Mouse (Mus musculus): ENCODE data around the gene Spdye4b. TPM values are rescaled to one million over a fixed set of nuclear protein-coding genes. Genes with fewer than 3 reads are reported as not detected.
A peak's percentile ranks its signal among the peaks of the same experiment; 100 is the strongest.
"Not testable (repeated sequence)": the region's sequence is repeated elsewhere in the genome, so short reads cannot be mapped to it uniquely, and the experiment has no call there.

Spdye4b gene
- polyA plus RNA-seq (2015; fragmentation: Nextera tagmentation; extraction: Ambion mirVana): not detected in 2 replicates

GRCm38 (mm10) chr5:143180255-143181076 is at the start of gene Spdye4b, which contains the start of gene Rbak:
Gene Spdye4b (plus strand): TSS chr5:143181017.
Gene Rbak (minus strand): TSS chr5:143180775.
- Histone ChIP-seq H3K9ac (peak within 1 kb of the TSS; percentile 78), H3K27ac (peak within 1 kb of the TSS; percentile 47; the same call in 1 of the 2 replicates), H3K4me1 (replicated peaks) (peaks cover 17% of the 10 kb centered on the region), H3K4me3 (replicated peaks) (peak within 1 kb of the TSS; percentile 71), H3K36me3 (peaks cover 30% of the 10 kb centered on the region), H3K27me3 (no peaks in the 10 kb centered on the region; the same call in 1 of the 2 replicates), H3K4me2 (peak within 1 kb of the TSS; percentile 90), H3K9me3 (replicated peaks) (peaks cover 6% of the 10 kb centered on the region)
- ATAC-seq (ENCODE audit: low read depth) (peak; percentile 90), DNase-seq (peak; percentile 76)
- WGBS (ENCODE audit: insufficient replicate concordance): 1% methylated on average over 58 of the region's 58 CpGs

- H3K9ac ChIP-seq: no peak overlapping the region
- no peak overlapping the region for H3K4me3 ChIP-seq (replicated peaks)
- ATAC-seq (ENCODE audit: low read depth) (no peak), DNase-seq (no peak)
- H3K4me2 ChIP-seq: no peak overlapping the region
- no peaks in the 10 kb centered on the region for H3K36me3 ChIP-seq
- no peaks in the 10 kb centered on the region for H3K9me3 ChIP-seq (replicated peaks)
- 12% methylated on average over 13 of the region's 13 CpGs for WGBS (ENCODE audit: insufficient replicate concordance)
- H3K4me1 ChIP-seq (replicated peaks): peaks cover 24% of the 10 kb centered on the region
- no peak overlapping the region for H3K27ac ChIP-seq
- peaks cover 21% of the 10 kb centered on the region for H3K27me3 ChIP-seq
These were observed 47.8 kb upstream of the Spdye4b start for GRCm38 (mm10) chr5:143132935-143133514.

GRCm38 (mm10) chr5:143134216-143135010 is 46.4 kb upstream of the Spdye4b start:
- not testable (repeated sequence) for H3K4me2 ChIP-seq; H3K36me3 ChIP-seq; H3K9me3 ChIP-seq (replicated peaks); DNase-seq; H3K9ac ChIP-seq; H3K4me3 ChIP-seq (replicated peaks); H3K27ac ChIP-seq; ATAC-seq (ENCODE audit: low read depth)
- 78% methylated on average over 3 of the region's 6 CpGs for WGBS (ENCODE audit: insufficient replicate concordance)
- Histone ChIP-seq H3K4me1 (replicated peaks) (peaks cover 24% of the 10 kb centered on the region), H3K27me3 (peaks cover 11% of the 10 kb centered on the region)

GRCm38 (mm10) chr5:143135042-143135441 is 45.8 kb upstream of the Spdye4b start:
- Histone ChIP-seq H3K36me3 (no peaks in the 10 kb centered on the region), H3K27me3 (peaks cover 8% of the 10 kb centered on the region), H3K4me1 (replicated peaks) (peaks cover 24% of the 10 kb centered on the region), H3K9me3 (replicated peaks) (no peaks in the 10 kb centered on the region), H3K9ac (no peak overlapping the region), H3K27ac (peak overlapping the region; percentile 47; the same call in 1 of the 2 replicates), H3K4me2 (no peak overlapping the region), H3K4me3 (replicated peaks) (no peak overlapping the region)
- DNase-seq (peak; percentile 60), ATAC-seq (ENCODE audit: low read depth) (peak; percentile 64; the same call in 1 of the 2 replicates)
- 55% methylated on average over 7 of the region's 7 CpGs for WGBS (ENCODE audit: insufficient replicate concordance)

- peak; percentile 58 for ATAC-seq (ENCODE audit: low read depth)
- Histone ChIP-seq H3K36me3 (no peaks in the 10 kb centered on the region), H3K27ac (no peak overlapping the region), H3K27me3 (peaks cover 16% of the 10 kb centered on the region), H3K4me1 (replicated peaks) (peaks cover 21% of the 10 kb centered on the region), H3K9ac (no peak overlapping the region), H3K9me3 (replicated peaks) (no peaks in the 10 kb centered on the region), H3K4me3 (replicated peaks) (no peak overlapping the region), H3K4me2 (no peak overlapping the region)
- no peak for DNase-seq
- WGBS (ENCODE audit: insufficient replicate concordance): 72% methylated on average over 13 of the region's 13 CpGs
These were observed 43.2 kb upstream of the Spdye4b start for GRCm38 (mm10) chr5:143137580-143137979.

- no peak for ATAC-seq (ENCODE audit: low read depth)
- no peaks in the 10 kb centered on the region for H3K36me3 ChIP-seq
- H3K27me3 ChIP-seq: peaks cover 11% of the 10 kb centered on the region; the same call in 1 of the 2 replicates
- no peak within 1 kb of the TSS for H3K4me2 ChIP-seq
- 47% methylated on average over 3 of the region's 3 CpGs for WGBS (ENCODE audit: insufficient replicate concordance)
- no peak within 1 kb of the TSS for H3K9ac ChIP-seq
- no peak for DNase-seq
- peaks cover 11% of the 10 kb centered on the region; the same call in 1 of the 2 replicates for H3K9me3 ChIP-seq (replicated peaks)
- H3K4me1 ChIP-seq (replicated peaks): no peaks in the 10 kb centered on the region
- no peak within 1 kb of the TSS for H3K4me3 ChIP-seq (replicated peaks)
- H3K27ac ChIP-seq: no peak within 1 kb of the TSS
These were observed 33.3 kb upstream of the Spdye4b start, which contains the start of gene Olfr718-ps1 for GRCm38 (mm10) chr5:143147481-143147880. Gene Olfr718-ps1 (minus strand): TSS chr5:143147581.

GRCm38 (mm10) chr5:143148661-143149060 is 32.2 kb upstream of the Spdye4b start:
- peaks cover 11% of the 10 kb centered on the region; the same call in 1 of the 2 replicates for H3K9me3 ChIP-seq (replicated peaks)
- no peak for ATAC-seq (ENCODE audit: low read depth)
- no peak overlapping the region for H3K4me2 ChIP-seq
- H3K9ac ChIP-seq: no peak overlapping the region
- no peak overlapping the region for H3K27ac ChIP-seq
- no peak overlapping the region for H3K4me3 ChIP-seq (replicated peaks)
- no peaks in the 10 kb centered on the region for H3K36me3 ChIP-seq
- H3K4me1 ChIP-seq (replicated peaks): no peaks in the 10 kb centered on the region
- H3K27me3 ChIP-seq: peaks cover 7% of the 10 kb centered on the region; the same call in 1 of the 2 replicates
- DNase-seq: no peak
- WGBS (ENCODE audit: insufficient replicate concordance): 60% methylated on average over 5 of the region's 5 CpGs

- WGBS (ENCODE audit: insufficient replicate concordance): 80% methylated on average over 2 of the region's 2 CpGs
- H3K9me3 ChIP-seq (replicated peaks): peaks cover 11% of the 10 kb centered on the region; the same call in 1 of the 2 replicates
- DNase-seq: no peak
- H3K36me3 ChIP-seq: no peaks in the 10 kb centered on the region
- H3K4me2 ChIP-seq: no peak overlapping the region
- no peak overlapping the region for H3K4me3 ChIP-seq (replicated peaks)
- H3K27ac ChIP-seq: no peak overlapping the region
- peaks cover 5% of the 10 kb centered on the region; the same call in 1 of the 2 replicates for H3K27me3 ChIP-seq
- no peaks in the 10 kb centered on the region for H3K4me1 ChIP-seq (replicated peaks)
- no peak for ATAC-seq (ENCODE audit: low read depth)
- no peak overlapping the region for H3K9ac ChIP-seq
These were observed 31.3 kb upstream of the Spdye4b start for GRCm38 (mm10) chr5:143149536-143149935.

- Histone ChIP-seq H3K36me3 (no peaks in the 10 kb centered on the region), H3K27me3 (peaks cover 4% of the 10 kb centered on the region; the same call in 1 of the 2 replicates), H3K4me3 (replicated peaks) (no peak overlapping the region), H3K9ac (no peak overlapping the region), H3K27ac (no peak overlapping the region), H3K4me2 (no peak overlapping the region), H3K9me3 (replicated peaks) (peaks cover 11% of the 10 kb centered on the region; the same call in 1 of the 2 replicates), H3K4me1 (replicated peaks) (no peaks in the 10 kb centered on the region)
- DNase-seq: no peak
- WGBS (ENCODE audit: insufficient replicate concordance): 66% methylated on average over 2 of the region's 2 CpGs
- ATAC-seq (ENCODE audit: low read depth): no peak
These were observed 30.8 kb upstream of the Spdye4b start for GRCm38 (mm10) chr5:143150044-143150443.

- H3K27ac ChIP-seq: no peak overlapping the region
- H3K27me3 ChIP-seq: peaks cover 34% of the 10 kb centered on the region
- H3K4me1 ChIP-seq (replicated peaks): no peaks in the 10 kb centered on the region
- no peak overlapping the region for H3K9ac ChIP-seq
- 73% methylated on average over 10 of the region's 10 CpGs for WGBS (ENCODE audit: insufficient replicate concordance)
- H3K4me3 ChIP-seq (replicated peaks): no peak overlapping the region
- peaks cover 11% of the 10 kb centered on the region; the same call in 1 of the 2 replicates for H3K9me3 ChIP-seq (replicated peaks)
- DNase-seq (no peak), ATAC-seq (ENCODE audit: low read depth) (no peak)
- H3K36me3 ChIP-seq: no peaks in the 10 kb centered on the region
- H3K4me2 ChIP-seq: no peak overlapping the region
These were observed 27.1 kb upstream of the Spdye4b start for GRCm38 (mm10) chr5:143153756-143154155.

Measured in liver, embryonic 13.5 days (tissue).